Mouse (Mus musculus) splenic B cell, adult 2 months (primary cell): ENCODE data around the gene Rfpl4.

ENCODE experiments used
- DNase-seq: peaks from one replicate; pipeline ENCODE4 v3.0.0-alpha.2; 2011; ENCODE audit warnings: low read depth, low spot score
- H3K27me3 ChIP-seq: 2 replicates; pipeline ENCODE4 v1.6.1; 2012; ENCODE audit warnings: mild to moderate bottlenecking, low read length, moderate library complexity, mixed read lengths; ENCODE audit not compliant: control insufficient read depth, poor library complexity, insufficient read depth, severe bottlenecking
- H3K36me3 ChIP-seq: 2 replicates; pipeline ENCODE4 v1.6.1; 2012; ENCODE audit warnings: mild to moderate bottlenecking, low read length, moderate library complexity, mixed read lengths; ENCODE audit not compliant: control insufficient read depth, poor library complexity, insufficient read depth, severe bottlenecking

Rfpl4 gene

GRCm38 (mm10) chr7:5062360-5063001 is 54.3 kb downstream of the Rfpl4 start:
- H3K36me3 ChIP-seq: peaks cover 3% of the 10 kb centered on the region
- peak; percentile 89 for DNase-seq
- H3K27me3 ChIP-seq: no peaks in the 10 kb centered on the region

GRCm38 (mm10) chr7:5061774-5062359 is 54.9 kb downstream of the Rfpl4 start, which contains the start of gene U2af2:
U2af2 (plus strand) TSS chr7:5062143.
- no peaks in the 10 kb centered on the region for H3K27me3 ChIP-seq
- DNase-seq: peak; percentile 95
- H3K36me3 ChIP-seq: peaks cover 2% of the 10 kb centered on the region; the same call in 1 of the 2 replicates

GRCm38 (mm10) chr7:5060944-5061773 is 55.6 kb downstream of the Rfpl4 start:
- DNase-seq: peak; percentile 99

GRCm38 (mm10) chr7:5060239-5060731 is 56.5 kb downstream of the Rfpl4 start:
- Histone ChIP-seq H3K27me3 (no peaks in the 10 kb centered on the region), H3K36me3 (no peaks in the 10 kb centered on the region)
- peak; percentile 81 for DNase-seq

More at GRCm38 (mm10) chr7:5060944-5061773, 55.6 kb downstream of the Rfpl4 start:
- Histone ChIP-seq H3K36me3 (no peaks in the 10 kb centered on the region), H3K27me3 (no peaks in the 10 kb centered on the region)
